Mouse (Mus musculus): ENCODE measurements around the gene Fbxl22. TPM values are rescaled to one million over a fixed set of nuclear protein-coding genes. Genes with fewer than 3 reads are reported as not detected.

Gene Fbxl22
- polyA plus RNA-seq (2015; fragmentation: Nextera tagmentation; extraction: Ambion mirVana): 2.2 and 3.2 TPM in 2 replicates

GRCm38 (mm10) chr9:66514256-66514770 lies at the start of gene Fbxl22:
Fbxl22 (minus strand) TSS chr9:66514593.
- no peak for ATAC-seq (replicated peaks; ENCODE audit: low FRiP score, low read depth)
- peak; percentile 78 for TF ChIP-seq CTCF (IDR thresholded peaks at IDR 0.05; ENCODE audit: low read depth)
- peaks cover 6% of the 10 kb centered on the region; the same call in 1 of the 2 replicates for H3K4me1 ChIP-seq (replicated peaks; ENCODE audit: insufficient read depth, low read length)
- peaks cover 30% of the 10 kb centered on the region for H3K36me3 ChIP-seq (ENCODE audit: insufficient read depth, low read length)
- H3K27me3 ChIP-seq (ENCODE audit: insufficient read depth, low read length): no peaks in the 10 kb centered on the region
- 58% methylated on average over 16 of the region's 17 CpGs for WGBS
- peak within 1 kb of the TSS; percentile 32; the same call in 1 of the 2 replicates for H3K9ac ChIP-seq (ENCODE audit: low read depth, low read length)
- H3K9me3 ChIP-seq (replicated peaks; ENCODE audit: low read length): no peaks in the 10 kb centered on the region
- no peak within 1 kb of the TSS for H3K4me3 ChIP-seq (replicated peaks; ENCODE audit: low read depth, low read length)
- peak within 1 kb of the TSS; percentile 96 for H3K27ac ChIP-seq
- peak; percentile 24 for DNase-seq (ENCODE audit: low spot score)
- H3K4me2 ChIP-seq (ENCODE audit: low read length): no peak within 1 kb of the TSS

- no peak overlapping the region for H3K4me3 ChIP-seq (replicated peaks; ENCODE audit: low read depth, low read length)
- no peak for ATAC-seq (replicated peaks; ENCODE audit: low FRiP score, low read depth)
- no peak overlapping the region for H3K4me2 ChIP-seq (ENCODE audit: low read length)
- no peak for TF ChIP-seq CTCF (IDR thresholded peaks at IDR 0.05; ENCODE audit: low read depth)
- no peak overlapping the region for H3K27ac ChIP-seq
- peaks cover 3% of the 10 kb centered on the region; the same call in 1 of the 2 replicates for H3K4me1 ChIP-seq (replicated peaks; ENCODE audit: insufficient read depth, low read length)
- DNase-seq (ENCODE audit: low spot score): no peak
- no peaks in the 10 kb centered on the region for H3K36me3 ChIP-seq (ENCODE audit: insufficient read depth, low read length)
- H3K27me3 ChIP-seq (ENCODE audit: insufficient read depth, low read length): no peaks in the 10 kb centered on the region
- 73% methylated on average over 1 of the region's 1 CpGs for WGBS
- H3K9me3 ChIP-seq (replicated peaks; ENCODE audit: low read length): no peaks in the 10 kb centered on the region
- H3K9ac ChIP-seq (ENCODE audit: low read depth, low read length): no peak overlapping the region
These were observed 47.8 kb upstream of the Fbxl22 start for GRCm38 (mm10) chr9:66562215-66562614.

- no peak for ATAC-seq (replicated peaks; ENCODE audit: low FRiP score, low read depth)
These were observed 47.1 kb upstream of the Fbxl22 start for GRCm38 (mm10) chr9:66561496-66561895.

GRCm38 (mm10) chr9:66560728-66561127 lies 46.3 kb upstream of the Fbxl22 start:
- no peaks in the 10 kb centered on the region for H3K27me3 ChIP-seq (ENCODE audit: insufficient read depth, low read length)
- 27% methylated on average over 1 of the region's 1 CpGs for WGBS
- H3K27ac ChIP-seq: no peak overlapping the region
- H3K9ac ChIP-seq (ENCODE audit: low read depth, low read length): no peak overlapping the region
- ATAC-seq (replicated peaks; ENCODE audit: low FRiP score, low read depth): no peak
- H3K4me1 ChIP-seq (replicated peaks; ENCODE audit: insufficient read depth, low read length): peaks cover 3% of the 10 kb centered on the region; the same call in 1 of the 2 replicates
- H3K4me2 ChIP-seq (ENCODE audit: low read length): no peak overlapping the region
- no peaks in the 10 kb centered on the region for H3K9me3 ChIP-seq (replicated peaks; ENCODE audit: low read length)
- no peak for DNase-seq (ENCODE audit: low spot score)
- no peaks in the 10 kb centered on the region for H3K36me3 ChIP-seq (ENCODE audit: insufficient read depth, low read length)
- no peak for TF ChIP-seq CTCF (IDR thresholded peaks at IDR 0.05; ENCODE audit: low read depth)
- no peak overlapping the region for H3K4me3 ChIP-seq (replicated peaks; ENCODE audit: low read depth, low read length)

More at GRCm38 (mm10) chr9:66561496-66561895, 47.1 kb upstream of the Fbxl22 start:
- no peaks in the 10 kb centered on the region for H3K9me3 ChIP-seq (replicated peaks; ENCODE audit: low read length)
- no peak overlapping the region for H3K27ac ChIP-seq
- TF ChIP-seq CTCF (IDR thresholded peaks at IDR 0.05; ENCODE audit: low read depth): no peak
- no peaks in the 10 kb centered on the region for H3K36me3 ChIP-seq (ENCODE audit: insufficient read depth, low read length)
- no peak overlapping the region for H3K9ac ChIP-seq (ENCODE audit: low read depth, low read length)
- H3K4me1 ChIP-seq (replicated peaks; ENCODE audit: insufficient read depth, low read length): peaks cover 3% of the 10 kb centered on the region; the same call in 1 of the 2 replicates
- no peak overlapping the region for H3K4me3 ChIP-seq (replicated peaks; ENCODE audit: low read depth, low read length)
- no peaks in the 10 kb centered on the region for H3K27me3 ChIP-seq (ENCODE audit: insufficient read depth, low read length)
- 74% methylated on average over 2 of the region's 2 CpGs for WGBS
- no peak overlapping the region for H3K4me2 ChIP-seq (ENCODE audit: low read length)
- no peak for DNase-seq (ENCODE audit: low spot score)

- 31% methylated on average over 2 of the region's 2 CpGs for WGBS
- peak; percentile 50 for DNase-seq (ENCODE audit: low spot score)
These were observed 45.9 kb upstream of the Fbxl22 start for GRCm38 (mm10) chr9:66560295-66560694.

GRCm38 (mm10) chr9:66558971-66559370 lies 44.6 kb upstream of the Fbxl22 start:
- no peak for ATAC-seq (replicated peaks; ENCODE audit: low FRiP score, low read depth)
- no peak overlapping the region for H3K9ac ChIP-seq (ENCODE audit: low read depth, low read length)
- TF ChIP-seq CTCF (IDR thresholded peaks at IDR 0.05; ENCODE audit: low read depth): no peak
- 0 out of 2 replicates have a peak, but pooled peaks cover 5% of the 10 kb centered on the region for H3K36me3 ChIP-seq (ENCODE audit: insufficient read depth, low read length)
- H3K27ac ChIP-seq: no peak overlapping the region
- 0 out of 2 replicates have a peak, but pooled peaks cover 3% of the 10 kb centered on the region for H3K4me1 ChIP-seq (replicated peaks; ENCODE audit: insufficient read depth, low read length)
- H3K4me2 ChIP-seq (ENCODE audit: low read length): no peak overlapping the region
- DNase-seq (ENCODE audit: low spot score): no peak
- H3K4me3 ChIP-seq (replicated peaks; ENCODE audit: low read depth, low read length): no peak overlapping the region
- 97% methylated on average over 4 of the region's 4 CpGs for WGBS
- H3K9me3 ChIP-seq (replicated peaks; ENCODE audit: low read length): no peaks in the 10 kb centered on the region
- H3K27me3 ChIP-seq (ENCODE audit: insufficient read depth, low read length): no peaks in the 10 kb centered on the region

More at GRCm38 (mm10) chr9:66560295-66560694, 45.9 kb upstream of the Fbxl22 start:
- Histone ChIP-seq H3K4me1 (replicated peaks; ENCODE audit: insufficient read depth, low read length) (peaks cover 3% of the 10 kb centered on the region; the same call in 1 of the 2 replicates), H3K27me3 (ENCODE audit: insufficient read depth, low read length) (no peaks in the 10 kb centered on the region), H3K9ac (ENCODE audit: low read depth, low read length) (no peak overlapping the region), H3K9me3 (replicated peaks; ENCODE audit: low read length) (no peaks in the 10 kb centered on the region), H3K36me3 (ENCODE audit: insufficient read depth, low read length) (no peaks in the 10 kb centered on the region), H3K4me3 (replicated peaks; ENCODE audit: low read depth, low read length) (no peak overlapping the region), H3K4me2 (ENCODE audit: low read length) (no peak overlapping the region), H3K27ac (no peak overlapping the region)
- TF ChIP-seq CTCF (IDR thresholded peaks at IDR 0.05; ENCODE audit: low read depth): no peak
- no peak for ATAC-seq (replicated peaks; ENCODE audit: low FRiP score, low read depth)
